Mouse (Mus musculus) effector memory CD4-positive, alpha-beta T cell, adult 7 months (primary cell): ENCODE measurements around the gene Nudt19. TPM values are rescaled to one million over a fixed set of nuclear protein-coding genes. Genes with fewer than 3 reads are reported as not detected.

Experiments
- polyA plus RNA-seq: library from polyadenylated mRNA; unstranded; fragments of 100-300 nt; shearing (Covaris generic); gene quantifications from one replicate; pipeline ENCODE4 v1.2.1, GENCODE M21; 2017

Gene Nudt19
- 21.2 TPM for polyA plus RNA-seq

GRCm38 (mm10) chr7:35556205-35556603 is at the start of gene Nudt19:
Gene Nudt19, minus strand, starts transcription at chr7:35556304.

DNA sequence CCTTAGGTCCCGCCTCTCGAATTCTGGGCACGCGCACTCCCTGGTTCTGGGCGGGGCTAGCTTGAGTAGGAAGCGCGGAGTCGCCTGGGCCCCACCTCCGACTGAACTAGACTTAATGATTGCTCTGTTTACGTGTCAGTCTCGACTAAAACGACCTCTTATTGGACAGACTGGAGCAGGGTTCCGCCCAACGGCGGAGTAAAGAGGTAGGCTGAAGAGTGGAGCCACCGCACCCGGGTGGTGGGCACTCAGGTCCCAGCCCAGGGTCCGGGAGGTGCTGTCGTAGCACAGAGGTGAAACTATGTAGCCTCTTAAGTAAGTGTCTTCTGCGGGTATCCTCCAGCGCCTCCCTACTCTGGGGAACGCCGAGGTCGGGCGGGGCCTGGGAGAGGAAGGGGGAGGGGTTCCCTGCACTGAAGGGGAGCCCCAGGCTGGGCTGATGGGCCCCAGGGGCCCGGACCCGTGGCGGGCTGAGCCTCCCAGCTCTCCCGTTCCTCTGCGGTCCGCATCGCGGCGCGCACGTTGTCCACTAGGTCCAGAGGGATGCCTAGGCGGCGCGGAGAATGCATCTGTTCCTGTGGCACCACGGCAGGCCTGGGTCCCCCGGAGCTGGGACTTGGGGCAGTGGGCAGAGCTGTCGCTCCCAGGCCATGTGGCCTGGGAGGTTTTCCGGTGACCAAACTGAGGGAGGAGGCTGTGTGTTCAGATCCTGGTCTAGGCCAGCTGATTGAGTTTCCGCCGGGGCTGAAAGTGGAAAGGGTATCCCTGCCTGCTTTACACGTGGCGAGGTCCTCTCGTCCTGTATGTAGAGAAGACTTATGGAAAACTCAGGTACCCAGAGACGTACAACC is 30.2 kb upstream of the Nudt19 start, which contains the start of gene Ankrd27:
Gene Ankrd27 (plus strand): TSS at position 190 of the 851 bp plus-strand sequence.

DNA sequence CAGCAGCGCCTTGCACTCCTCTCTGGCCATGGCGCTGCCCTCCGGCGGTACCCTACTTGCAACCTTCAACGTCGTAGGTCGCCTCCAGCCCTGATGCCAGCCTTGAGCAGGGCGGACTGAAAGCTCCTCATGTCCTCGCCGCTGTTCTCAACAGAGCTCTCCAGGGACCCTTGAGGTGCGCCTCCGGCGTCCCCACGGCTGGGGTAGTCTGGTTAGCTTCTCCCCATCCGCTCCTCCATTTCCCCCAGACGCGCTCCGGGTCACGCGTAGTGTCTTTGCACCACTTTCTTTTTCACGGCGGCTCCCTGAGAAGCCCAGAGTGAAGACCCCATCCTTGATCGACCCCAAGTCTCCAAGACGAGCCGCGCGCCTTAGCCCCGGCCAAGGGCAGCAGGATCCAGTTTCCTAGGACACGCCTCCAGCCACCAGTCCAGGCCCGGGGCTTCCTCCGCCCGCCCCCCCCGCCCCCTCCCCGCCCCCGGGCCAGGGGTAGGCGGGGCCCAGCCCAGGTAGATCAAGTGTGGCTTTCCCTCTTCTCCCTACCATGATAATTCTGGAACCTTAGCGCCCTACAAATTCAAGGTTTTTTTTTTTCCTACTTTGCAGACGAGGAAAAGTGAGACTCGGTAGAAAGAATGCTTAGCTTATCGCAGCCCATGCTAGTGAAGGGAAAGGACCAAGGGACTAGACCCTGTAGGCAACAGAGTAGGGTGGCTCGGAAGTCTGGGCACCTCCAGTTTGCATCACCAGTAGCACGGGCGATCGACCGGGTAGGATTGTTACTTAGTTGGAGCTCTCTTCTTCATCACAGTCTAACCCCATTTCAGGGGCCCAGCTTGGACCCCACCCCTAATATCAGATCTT is 29.3 kb upstream of the Nudt19 start, which contains the start of gene Rgs9bp:
Gene Rgs9bp (minus strand): TSS at position 392 of the 864 bp plus-strand sequence.

GRCm38 (mm10) chr7:35537562-35537961 is 18.5 kb downstream of the Nudt19 start, which contains the start of gene Tdrd12:
Gene Tdrd12, minus strand, starts transcription at chr7:35537745.

Other genes starting within 250 kb of the Nudt19 start
- 13.6 TPM for gene Gpatch1, start 237.9 kb downstream of the Nudt19 start, polyA plus RNA-seq
- 0.73 TPM for gene Rhpn2, start 222.1 kb downstream of the Nudt19 start, polyA plus RNA-seq
- 17.5 TPM for gene Faap24, start 159.5 kb downstream of the Nudt19 start, polyA plus RNA-seq
- gene Cep89, start 159.3 kb downstream of the Nudt19 start, polyA plus RNA-seq = 14.9 TPM
- gene Slc7a9, start 107.5 kb downstream of the Nudt19 start, polyA plus RNA-seq = not detected
- not detected for gene Tdrd12, start 18.6 kb downstream of the Nudt19 start, polyA plus RNA-seq
- not detected for gene Rgs9bp, start 29.3 kb upstream of the Nudt19 start, polyA plus RNA-seq
- gene Ankrd27, start 29.9 kb upstream of the Nudt19 start, polyA plus RNA-seq = 42.1 TPM
- 70.0 TPM for gene Pdcd5, start 91.2 kb upstream of the Nudt19 start, polyA plus RNA-seq
- gene Dpy19l3, start 198.2 kb upstream of the Nudt19 start, polyA plus RNA-seq = 52.6 TPM
- gene Zfp507, start 246.7 kb upstream of the Nudt19 start, polyA plus RNA-seq = 22.8 TPM